Mouse (Mus musculus): ENCODE data around the gene Castor2.
A peak's percentile ranks its signal among the peaks of the same experiment; 100 is the strongest.

DNA sequence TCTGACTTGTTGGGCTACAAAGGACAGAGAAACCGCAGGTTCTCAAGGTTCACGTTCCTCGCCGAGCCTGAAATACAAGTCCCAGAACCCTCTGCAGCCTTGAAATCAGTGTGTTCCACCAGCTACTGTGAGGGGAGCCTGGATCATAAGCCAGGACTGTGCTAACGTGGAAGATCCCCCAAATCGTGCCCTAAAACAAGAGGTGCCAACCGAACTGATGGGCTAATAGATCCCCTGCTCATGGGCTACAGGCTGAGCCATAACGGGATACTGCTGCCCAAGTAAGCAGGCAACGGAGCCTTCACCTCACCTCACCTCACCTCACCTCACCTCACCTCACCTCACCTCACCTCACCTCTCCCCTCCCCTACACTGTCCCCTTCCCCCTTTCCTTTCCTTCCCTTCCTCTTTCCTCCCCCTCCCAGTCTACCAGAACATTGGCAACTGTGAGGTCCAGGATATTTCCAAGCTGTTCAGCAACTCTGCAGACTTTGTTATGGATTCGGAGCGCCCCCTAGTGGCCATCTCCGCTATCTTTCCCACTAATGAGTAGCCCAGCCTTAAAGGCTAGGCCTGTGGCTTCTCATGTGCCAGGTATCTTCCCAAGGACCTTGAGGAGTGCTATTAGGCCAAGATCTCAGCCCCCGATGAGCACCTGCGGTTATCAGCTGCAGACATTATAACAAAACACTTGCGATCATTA lies 36.0 kb upstream of the Castor2 start:
- no peak for TF ChIP-seq POLR2A (IDR thresholded peaks at IDR 0.05; ENCODE audit: extremely low read depth, insufficient read depth, low read length)
- TF ChIP-seq CTCF (IDR thresholded peaks at IDR 0.05; ENCODE audit: extremely low read depth, insufficient read depth, low read length), result peak; percentile 74
